In genomic region chr11:106167435-106167834, GRCm38 (mm10) we compare ENCODE assay signal across 18 mouse cellular contexts. TPM values are rescaled to one million over a fixed set of nuclear protein-coding genes. Genes with fewer than 3 reads are reported as not detected.
DNase-seq lines count a peak whose midpoint lies in the region; ATAC-seq lines count a peak whose summit lies in the region.
"Had no signal": no experiment of that assay in that cellular context is flagged by ENCODE, and none has a peak within 500 bp of the region (broad histone marks: within the 10 kb centered on the region; RNA-seq: fewer than 3 reads in every experiment).

No protein-coding gene starts in this region.

- no peak overlapping the region for H3K4me2 ChIP-seq in intestine, embryonic 15.5 days (replicated peaks)
- H3K4me2 ChIP-seq: neural tube, embryonic 13.5 days had no signal

- ATAC-seq in intestine, embryonic 15.5 days = peak; percentile 53; the same call in 1 of the 2 replicates
- ATAC-seq: forebrain, embryonic 14.5 days had no signal

- H3K9me3 ChIP-seq in intestine, embryonic 15.5 days = no peaks in the 10 kb centered on the region
- H3K9me3 ChIP-seq: neural tube, embryonic 13.5 days had no signal

- H3K36me3 ChIP-seq in intestine, embryonic 15.5 days = 0 out of 2 replicates have a peak, but pooled peaks cover 7% of the 10 kb centered on the region
- H3K36me3 ChIP-seq in splenic B cell, adult 2 months (ENCODE audit: control insufficient read depth, insufficient read depth, low read length, poor library complexity, severe bottlenecking) = peaks cover 6% of the 10 kb centered on the region; the same call in 1 of the 2 replicates

- no peaks in the 10 kb centered on the region for H3K4me1 ChIP-seq in intestine, embryonic 15.5 days (replicated peaks)
- H3K4me1 ChIP-seq: neural tube, embryonic 13.5 days had no signal

- DNase-seq in 416B (ENCODE audit: low read depth) = peak; percentile 69
- peak; percentile 82 for DNase-seq in CD4-positive, CD25-positive, alpha-beta regulatory T cell, adult 2 months (ENCODE audit: low read depth, low spot score)
- peak; percentile 33 for DNase-seq in splenic B cell, adult 2 months (ENCODE audit: low read depth, low spot score)
- DNase-seq in ovary, adult 18-20 months (ENCODE audit: low spot score) = no peak
- no peak for DNase-seq in gastrocnemius, postnatal 25 days
- no peak for DNase-seq in B cell, adult 2 months
- DNase-seq: adrenal gland, postnatal 10 days; cerebellum, adult 8-10 months; heart, postnatal 36 days; layer of hippocampus, postnatal 36 days; right cerebral cortex, postnatal 14 days had no signal

- no peak overlapping the region for H3K27ac ChIP-seq in intestine, embryonic 15.5 days
- H3K27ac ChIP-seq: neural tube, embryonic 13.5 days had no signal

- H3K9ac ChIP-seq in intestine, embryonic 15.5 days = no peak overlapping the region
- H3K9ac ChIP-seq: neural tube, embryonic 13.5 days had no signal

- 75% methylated on average over 5 of the region's 5 CpGs for WGBS in intestine, embryonic 15.5 days

- no peaks in the 10 kb centered on the region for H3K27me3 ChIP-seq in intestine, embryonic 15.5 days (replicated peaks)
- no peaks in the 10 kb centered on the region for H3K27me3 ChIP-seq in splenic B cell, adult 2 months (ENCODE audit: control insufficient read depth, insufficient read depth, low read length, poor library complexity, severe bottlenecking)
- H3K27me3 ChIP-seq: neural tube, embryonic 13.5 days had no signal

- no peak overlapping the region for H3K4me3 ChIP-seq in intestine, embryonic 15.5 days (replicated peaks)
- H3K4me3 ChIP-seq: neural tube, embryonic 13.5 days had no signal

RNA-seq across cellular contexts. Expression of gene Limd2, which starts 6.8 kb away (rescaled TPM):
- 94.0 and 108 TPM in 2 replicates for polyA plus RNA-seq in intestine, embryonic 15.5 days (2015; fragmentation: Nextera tagmentation; extraction: Ambion mirVana)
- total RNA-seq in gastrocnemius, postnatal 25 days (2021) = 1 to 10 TPM; 1.9 to 3.3 TPM

RNA-seq across cellular contexts. Expression of gene Gm10840, which starts 6.8 kb away (rescaled TPM):
- not detected in 2 replicates for polyA plus RNA-seq in intestine, embryonic 15.5 days (2015; fragmentation: Nextera tagmentation; extraction: Ambion mirVana)
- not detected for total RNA-seq in gastrocnemius, postnatal 25 days (2021)
- total RNA-seq: adrenal gland, postnatal 10 days; gastrocnemius, postnatal 4 days; heart, postnatal 36 days had no signal
- polyA plus RNA-seq: embryonic facial prominence, embryonic 11.5 days; forebrain, embryonic 14.5 days; kidney, embryonic 16.5 days; limb, embryonic 14.5 days; neural tube, embryonic 13.5 days had no signal

RNA-seq across cellular contexts. Expression of gene Strada, which starts 34.5 kb away (rescaled TPM):
- polyA plus RNA-seq in intestine, embryonic 15.5 days (2015; fragmentation: Nextera tagmentation; extraction: Ambion mirVana) = 14.0 and 14.9 TPM in 2 replicates
- 10 to 100 TPM in 1 of 2 experiments, 1 to 10 TPM in 1; 9.8 to 10.2 TPM for total RNA-seq in gastrocnemius, postnatal 25 days (2021)

RNA-seq across cellular contexts. Expression of gene Ccdc47, which starts 48.7 kb away (rescaled TPM):
- polyA plus RNA-seq in intestine, embryonic 15.5 days (2015; fragmentation: Nextera tagmentation; extraction: Ambion mirVana) = 88.6 and 91.5 TPM in 2 replicates
- total RNA-seq in gastrocnemius, postnatal 25 days (2021) = 10 to 100 TPM; 58.1 to 69.1 TPM

RNA-seq across cellular contexts. Expression of gene Ddx42, which starts 49.3 kb away (rescaled TPM):
- polyA plus RNA-seq in intestine, embryonic 15.5 days (2015; fragmentation: Nextera tagmentation; extraction: Ambion mirVana) = 58.1 and 62.9 TPM in 2 replicates
- total RNA-seq in gastrocnemius, postnatal 25 days (2021) = 10 to 100 TPM; 20.2 to 20.7 TPM

Comparison
In these comparisons a context has a peak if more than half of its experiments do, and no peak if none do; other contexts are left out.
1. DNase-seq: peak in 416B (single experiment), CD4-positive, CD25-positive, alpha-beta regulatory T cell, adult 2 months (single experiment) and splenic B cell, adult 2 months (single experiment); none in ovary, adult 18-20 months (single experiment), gastrocnemius, postnatal 25 days (single experiment) and B cell, adult 2 months (0 of 2).